Comparison of ENCODE assay signal across 23 mouse cellular contexts in the genomic region with DNA sequence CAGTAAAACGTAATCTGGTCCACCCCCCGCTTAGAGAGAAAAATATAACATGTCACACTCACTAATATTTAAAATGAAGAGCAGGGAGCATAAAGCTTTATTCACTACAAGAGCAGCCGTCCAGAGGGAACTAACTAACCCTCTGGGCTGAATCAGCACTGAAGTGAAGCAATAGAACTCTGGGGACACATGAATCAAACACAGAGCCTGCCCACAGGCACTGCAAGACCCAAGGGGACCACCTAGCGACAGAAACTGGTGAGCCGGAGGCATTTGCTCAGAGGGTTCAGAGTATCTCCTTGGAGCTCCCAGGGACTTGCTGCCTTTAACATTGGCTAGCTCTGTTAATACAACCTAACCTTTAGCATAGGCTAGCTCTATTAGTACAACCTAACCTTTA. TPM values are rescaled to one million over a fixed set of nuclear protein-coding genes. Genes with fewer than 3 reads are reported as not detected.
DNase-seq lines count a peak whose midpoint lies in the region; TF ChIP-seq lines count a peak whose summit lies in the region.
"Had no signal": no experiment of that assay in that cellular context is flagged by ENCODE, and none has a peak within 500 bp of the region (broad histone marks: within the 10 kb centered on the region; RNA-seq: fewer than 3 reads in every experiment).

No protein-coding gene starts in this region.

- no peak for DNase-seq in layer of hippocampus, adult 2 months (ENCODE audit: low spot score in 2 of 2)
- DNase-seq in layer of hippocampus, adult 9-10 months (ENCODE audit: low spot score) = no peak
- DNase-seq in 416B (ENCODE audit: low read depth) (peak; percentile 54), ES-CJ7 (ENCODE audit: low read depth, low spot score) (peak; percentile 70), adipocyte (ENCODE audit: low spot score) (peak; percentile 59)
- no peak for DNase-seq in lung, postnatal 25 days (ENCODE audit: low spot score)
- no peak for DNase-seq in retina, embryonic 14.5 days (ENCODE audit: low spot score)
- DNase-seq in spleen, postnatal 36 days (ENCODE audit: low spot score in 2 of 2) = no peak
- DNase-seq: adrenal gland, adult 8-10 months; cerebellum, adult 18-20 months; cerebellum, adult 9-11 months; cerebellum, postnatal 36 days; gastrocnemius, postnatal 25 days had no signal

- TF ChIP-seq CTCF in layer of hippocampus, adult 2 months (conservative IDR thresholded peaks at IDR 0.05) = 0 out of 2 replicates have a peak, but pooled peaks have one; percentile 25

- H3K27ac ChIP-seq in layer of hippocampus, adult 2 months = no peak overlapping the region
- H3K27ac ChIP-seq: embryonic facial prominence, embryonic 13.5 days; gastrocnemius, adult 2 months; hindbrain, embryonic 10.5 days; hindbrain, embryonic 14.5 days had no signal

- H3K4me3 ChIP-seq in layer of hippocampus, adult 2 months = no peak overlapping the region
- H3K4me3 ChIP-seq: embryonic facial prominence, embryonic 13.5 days; gastrocnemius, adult 2 months; heart, embryonic 12.5 days; hindbrain, embryonic 10.5 days had no signal

RNA-seq across cellular contexts. Expression of a gene that starts 5.1 kb away (rescaled TPM):
- under 1 TPM in 1 of 2 experiments, not detected in 1; 0.37 TPM for total RNA-seq in layer of hippocampus, adult 2 months (2021)
- total RNA-seq: CH12.LX; ES-E14; gastrocnemius, adult 2 months; gastrocnemius, postnatal 25 days; granulocyte monocyte progenitor cell, adult 5-6 weeks; heart, adult 8-10 months; heart, postnatal 25 days had no signal

RNA-seq across cellular contexts. Expression of a gene that starts 9.1 kb away (rescaled TPM):
- 1 to 10 TPM; 1.5 to 3.0 TPM for total RNA-seq in layer of hippocampus, adult 2 months (2021)
- total RNA-seq: gastrocnemius, adult 2 months; gastrocnemius, postnatal 25 days; granulocyte monocyte progenitor cell, adult 5-6 weeks; heart, postnatal 25 days had no signal

RNA-seq across cellular contexts. Expression of a gene that starts 9.3 kb away (rescaled TPM):
- 100 to 1,000 TPM; 129 to 139 TPM for total RNA-seq in layer of hippocampus, adult 2 months (2021)

RNA-seq across cellular contexts. Expression of a gene that starts 10.6 kb away (rescaled TPM):
- total RNA-seq in layer of hippocampus, adult 2 months (2021) = 100 to 1,000 TPM; 332 to 341 TPM
- total RNA-seq: CH12.LX; gastrocnemius, adult 2 months; gastrocnemius, postnatal 25 days; granulocyte monocyte progenitor cell, adult 5-6 weeks had no signal

RNA-seq across cellular contexts. Expression of a gene that starts 34.8 kb away (rescaled TPM):
- under 1 TPM; 0.27 to 0.74 TPM for total RNA-seq in layer of hippocampus, adult 2 months (2021)
- total RNA-seq: gastrocnemius, adult 2 months had no signal

Comparison
In these comparisons a context has a peak if more than half of its experiments do, and no peak if none do; other contexts are left out.
1. DNase-seq: peak in 416B (single experiment), ES-CJ7 (single experiment) and adipocyte (single experiment); none in layer of hippocampus, adult 2 months (0 of 2), layer of hippocampus, adult 9-10 months (single experiment), lung, postnatal 25 days (single experiment), retina, embryonic 14.5 days (single experiment) and spleen, postnatal 36 days (0 of 2).